10 mouse cellular contexts compared by ENCODE assay signal in the genomic region with DNA sequence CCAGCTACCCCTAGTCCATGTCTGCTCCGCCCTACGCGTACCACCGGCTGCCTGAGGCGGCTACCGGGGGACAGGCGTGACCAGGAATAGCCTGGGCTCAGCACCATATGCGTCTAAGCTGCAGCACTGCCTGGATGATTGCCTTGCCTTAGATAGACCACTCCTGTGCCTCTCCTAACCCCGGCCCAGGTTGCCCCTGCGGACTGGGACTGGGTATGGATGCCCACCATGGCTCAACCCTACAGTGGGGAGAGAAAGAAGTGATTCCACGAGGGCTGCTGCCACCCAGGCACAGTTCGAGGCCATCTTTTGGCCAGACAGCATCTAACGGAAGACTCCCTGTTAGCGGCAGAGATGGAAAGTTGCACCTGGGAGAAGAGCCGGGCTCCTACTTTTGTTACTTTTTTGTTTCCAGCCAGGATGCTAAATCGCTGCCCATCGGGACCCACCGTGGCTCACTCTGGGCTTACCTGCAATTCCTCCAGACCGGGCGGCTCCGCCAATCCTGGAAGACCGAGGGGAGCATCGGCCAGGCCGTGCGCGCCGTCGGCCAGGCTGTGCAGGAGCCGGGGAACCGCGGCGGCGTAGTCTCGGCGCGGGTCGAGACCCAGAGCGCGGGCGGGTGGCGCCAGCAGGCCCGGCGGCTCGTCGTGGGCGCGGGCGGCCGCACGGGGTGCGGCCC. TPM values are rescaled to one million over a fixed set of nuclear protein-coding genes. Genes with fewer than 3 reads are reported as not detected.
DNase-seq lines count a peak whose midpoint lies in the region; ATAC-seq lines count a peak whose summit lies in the region.
"Had no signal": no experiment of that assay in that cellular context is flagged by ENCODE, and none has a peak within 500 bp of the region (broad histone marks: within the 10 kb centered on the region; RNA-seq: fewer than 3 reads in every experiment).

No protein-coding gene starts in this region.

- H3K4me2 ChIP-seq in heart, embryonic 16.5 days (ENCODE audit: low read depth, low read length), result peak overlapping the region; percentile 66
- no peak overlapping the region; the same call in 1 of the 2 replicates for H3K4me2 ChIP-seq in embryonic facial prominence, embryonic 11.5 days (ENCODE audit: low read depth, low read length)
- peak overlapping the region; percentile 55 for H3K4me2 ChIP-seq in hindbrain, embryonic 16.5 days (ENCODE audit: low read length)
- peak overlapping the region; percentile 44 for H3K4me2 ChIP-seq in midbrain, embryonic 13.5 days (replicated peaks)

- H3K4me3 ChIP-seq in heart, embryonic 16.5 days (ENCODE audit: low read length), result peak overlapping the region; percentile 50
- H3K4me3 ChIP-seq in embryonic facial prominence, embryonic 11.5 days (ENCODE audit: low read depth, low read length), result peak overlapping the region; percentile 15
- peak overlapping the region; percentile 32 for H3K4me3 ChIP-seq in hindbrain, embryonic 16.5 days (ENCODE audit: low read length)
- H3K4me3 ChIP-seq in midbrain, embryonic 13.5 days (replicated peaks), result peak overlapping the region; percentile 34

- no peaks in the 10 kb centered on the region for H3K36me3 ChIP-seq in heart, embryonic 16.5 days (ENCODE audit: control insufficient read depth, insufficient read depth)
- H3K36me3 ChIP-seq in embryonic facial prominence, embryonic 11.5 days (replicated peaks; ENCODE audit: control insufficient read depth, insufficient read depth, low read depth, low read length), result no peaks in the 10 kb centered on the region
- no peaks in the 10 kb centered on the region for H3K36me3 ChIP-seq in hindbrain, embryonic 16.5 days (ENCODE audit: control insufficient read depth, insufficient read depth, low read length)
- H3K36me3 ChIP-seq in midbrain, embryonic 13.5 days, result no peaks in the 10 kb centered on the region

- DNase-seq in heart, adult 8-10 months (ENCODE audit: low spot score), result no peak
- DNase-seq in embryonic facial prominence, embryonic 11.5 days (ENCODE audit: low spot score), result no peak
- no peak for DNase-seq in thymus, postnatal 0 days (ENCODE audit: low spot score)
- no peak for DNase-seq in cerebellum, postnatal 36 days
- no peak for DNase-seq in kidney, adult 9 months

- no peak overlapping the region for H3K27ac ChIP-seq in heart, embryonic 16.5 days (ENCODE audit: low read length)
- H3K27ac ChIP-seq in embryonic facial prominence, embryonic 11.5 days (replicated peaks; ENCODE audit: low read depth, low read length), result no peak overlapping the region
- no peak overlapping the region for H3K27ac ChIP-seq in hindbrain, embryonic 16.5 days (ENCODE audit: low read depth, low read length)
- no peak overlapping the region for H3K27ac ChIP-seq in midbrain, embryonic 13.5 days

- H3K27me3 ChIP-seq in heart, embryonic 16.5 days (ENCODE audit: control insufficient read depth, insufficient read depth, low read length), result peaks cover 93% of the 10 kb centered on the region
- H3K27me3 ChIP-seq in embryonic facial prominence, embryonic 11.5 days (ENCODE audit: control insufficient read depth, insufficient read depth, low read length), result peaks cover 81% of the 10 kb centered on the region
- H3K27me3 ChIP-seq in hindbrain, embryonic 16.5 days (replicated peaks; ENCODE audit: control insufficient read depth, insufficient read depth, low read length), result peaks cover 66% of the 10 kb centered on the region
- H3K27me3 ChIP-seq in midbrain, embryonic 13.5 days, result peaks cover 100% of the 10 kb centered on the region
- H3K27me3 ChIP-seq: CH12.LX had no signal

- H3K4me1 ChIP-seq in heart, embryonic 16.5 days (ENCODE audit: control insufficient read depth, insufficient read depth, low read length), result peaks cover 6% of the 10 kb centered on the region; the same call in 1 of the 2 replicates
- peaks cover 8% of the 10 kb centered on the region for H3K4me1 ChIP-seq in embryonic facial prominence, embryonic 11.5 days (ENCODE audit: control insufficient read depth, insufficient read depth, low read length)
- peaks cover 11% of the 10 kb centered on the region for H3K4me1 ChIP-seq in hindbrain, embryonic 16.5 days (ENCODE audit: control insufficient read depth, insufficient read depth, low read depth, low read length)
- peaks cover 28% of the 10 kb centered on the region for H3K4me1 ChIP-seq in midbrain, embryonic 13.5 days (replicated peaks)

- WGBS in heart, embryonic 16.5 days, result 3% methylated on average over 51 of the region's 51 CpGs
- 2% methylated on average over 51 of the region's 51 CpGs for WGBS in embryonic facial prominence, embryonic 11.5 days
- 3% methylated on average over 48 of the region's 51 CpGs for WGBS in hindbrain, embryonic 16.5 days
- WGBS in midbrain, embryonic 13.5 days, result 2% methylated on average over 50 of the region's 51 CpGs

- no peak for ATAC-seq in heart, embryonic 16.5 days (replicated peaks; ENCODE audit: extremely low read depth, insufficient read depth, low FRiP score)
- no peak for ATAC-seq in embryonic facial prominence, embryonic 11.5 days (replicated peaks; ENCODE audit: insufficient number of reproducible peaks, low FRiP score, low TSS enrichment, low read depth)
- ATAC-seq in hindbrain, embryonic 16.5 days, result no peak
- ATAC-seq in midbrain, embryonic 13.5 days, result peak; percentile 48; the same call in 1 of the 2 replicates

- H3K9me3 ChIP-seq in heart, embryonic 16.5 days (replicated peaks; ENCODE audit: control insufficient read depth, low read length), result no peaks in the 10 kb centered on the region
- no peaks in the 10 kb centered on the region for H3K9me3 ChIP-seq in embryonic facial prominence, embryonic 11.5 days (replicated peaks; ENCODE audit: control insufficient read depth, low read length)
- H3K9me3 ChIP-seq in hindbrain, embryonic 16.5 days (ENCODE audit: control insufficient read depth, low read length), result no peaks in the 10 kb centered on the region
- no peaks in the 10 kb centered on the region for H3K9me3 ChIP-seq in midbrain, embryonic 13.5 days

- no peak overlapping the region for H3K9ac ChIP-seq in heart, embryonic 16.5 days (ENCODE audit: low read length)
- H3K9ac ChIP-seq in embryonic facial prominence, embryonic 11.5 days (replicated peaks; ENCODE audit: low read length), result no peak overlapping the region
- no peak overlapping the region for H3K9ac ChIP-seq in hindbrain, embryonic 16.5 days (ENCODE audit: low read depth, low read length)
- peak overlapping the region; percentile 48; the same call in 1 of the 2 replicates for H3K9ac ChIP-seq in midbrain, embryonic 13.5 days (replicated peaks)

RNA-seq across cellular contexts. Expression of gene Tfap2e, which starts 1.2 kb away (rescaled TPM):
- not detected in 2 replicates for polyA plus RNA-seq in heart, embryonic 16.5 days (2015; fragmentation: Nextera tagmentation; extraction: Ambion mirVana)
- total RNA-seq in heart, adult 8-10 months (2022), result under 1 TPM in 1 of 4 experiments, not detected in 3; 0.11 TPM
- polyA plus RNA-seq in embryonic facial prominence, embryonic 11.5 days (2014; fragmentation: Nextera tagmentation; extraction: Ambion mirVana), result not detected in 2 replicates
- 0.12 and 0.14 TPM in 2 replicates for polyA plus RNA-seq in hindbrain, embryonic 16.5 days (2015; fragmentation: Nextera tagmentation; extraction: Ambion mirVana)
- 0.82 and 1.7 TPM in 2 replicates for polyA plus RNA-seq in midbrain, embryonic 13.5 days (2015; fragmentation: Nextera tagmentation; extraction: Ambion mirVana)
- polyA plus RNA-seq in thymus, postnatal 0 days (2015; fragmentation: Nextera tagmentation; extraction: Ambion mirVana), result not detected in 2 replicates
- total RNA-seq: CH12.LX; hematopoietic stem cell, adult 5-6 weeks had no signal

RNA-seq across cellular contexts. Expression of gene Ncdn, which starts 18.4 kb away (rescaled TPM):
- polyA plus RNA-seq in heart, embryonic 16.5 days (2015; fragmentation: Nextera tagmentation; extraction: Ambion mirVana), result 22.4 and 23.3 TPM in 2 replicates
- 10 to 100 TPM; 17.2 to 20.1 (median 17.8) TPM for total RNA-seq in heart, adult 8-10 months (2022)
- polyA plus RNA-seq in embryonic facial prominence, embryonic 11.5 days (2014; fragmentation: Nextera tagmentation; extraction: Ambion mirVana), result 21.2 and 23.3 TPM in 2 replicates
- 159 and 170 TPM in 2 replicates for polyA plus RNA-seq in hindbrain, embryonic 16.5 days (2015; fragmentation: Nextera tagmentation; extraction: Ambion mirVana)
- polyA plus RNA-seq in midbrain, embryonic 13.5 days (2015; fragmentation: Nextera tagmentation; extraction: Ambion mirVana), result 67.8 and 71.3 TPM in 2 replicates
- 18.4 and 20.6 TPM in 2 replicates for polyA plus RNA-seq in thymus, postnatal 0 days (2015; fragmentation: Nextera tagmentation; extraction: Ambion mirVana)

RNA-seq across cellular contexts. Expression of gene AU040320, which starts 18.5 kb away (rescaled TPM):
- polyA plus RNA-seq in heart, embryonic 16.5 days (2015; fragmentation: Nextera tagmentation; extraction: Ambion mirVana), result 21.1 and 22.0 TPM in 2 replicates
- 10 to 100 TPM; 27.8 to 33.6 (median 31.3) TPM for total RNA-seq in heart, adult 8-10 months (2022)
- 16.4 and 18.3 TPM in 2 replicates for polyA plus RNA-seq in embryonic facial prominence, embryonic 11.5 days (2014; fragmentation: Nextera tagmentation; extraction: Ambion mirVana)
- 35.0 and 39.4 TPM in 2 replicates for polyA plus RNA-seq in hindbrain, embryonic 16.5 days (2015; fragmentation: Nextera tagmentation; extraction: Ambion mirVana)
- 37.0 and 38.7 TPM in 2 replicates for polyA plus RNA-seq in midbrain, embryonic 13.5 days (2015; fragmentation: Nextera tagmentation; extraction: Ambion mirVana)
- polyA plus RNA-seq in thymus, postnatal 0 days (2015; fragmentation: Nextera tagmentation; extraction: Ambion mirVana), result 15.4 and 15.6 TPM in 2 replicates

RNA-seq across cellular contexts. Expression of gene Psmb2, which starts 57.4 kb away (rescaled TPM):
- 405 and 421 TPM in 2 replicates for polyA plus RNA-seq in heart, embryonic 16.5 days (2015; fragmentation: Nextera tagmentation; extraction: Ambion mirVana)
- total RNA-seq in heart, adult 8-10 months (2022), result 100 to 1,000 TPM; 116 to 140 (median 123) TPM
- 562 and 576 TPM in 2 replicates for polyA plus RNA-seq in embryonic facial prominence, embryonic 11.5 days (2014; fragmentation: Nextera tagmentation; extraction: Ambion mirVana)
- polyA plus RNA-seq in hindbrain, embryonic 16.5 days (2015; fragmentation: Nextera tagmentation; extraction: Ambion mirVana), result 399 and 420 TPM in 2 replicates
- 470 and 496 TPM in 2 replicates for polyA plus RNA-seq in midbrain, embryonic 13.5 days (2015; fragmentation: Nextera tagmentation; extraction: Ambion mirVana)
- polyA plus RNA-seq in thymus, postnatal 0 days (2015; fragmentation: Nextera tagmentation; extraction: Ambion mirVana), result 566 and 594 TPM in 2 replicates
